Mouse (Mus musculus): ENCODE data around the gene Nxpe5. TPM values are rescaled to one million over a fixed set of nuclear protein-coding genes. Genes with fewer than 3 reads are reported as not detected.

The Nxpe5 gene
- polyA plus RNA-seq, 1 experiment from 2014 or later = not detected

DNA sequence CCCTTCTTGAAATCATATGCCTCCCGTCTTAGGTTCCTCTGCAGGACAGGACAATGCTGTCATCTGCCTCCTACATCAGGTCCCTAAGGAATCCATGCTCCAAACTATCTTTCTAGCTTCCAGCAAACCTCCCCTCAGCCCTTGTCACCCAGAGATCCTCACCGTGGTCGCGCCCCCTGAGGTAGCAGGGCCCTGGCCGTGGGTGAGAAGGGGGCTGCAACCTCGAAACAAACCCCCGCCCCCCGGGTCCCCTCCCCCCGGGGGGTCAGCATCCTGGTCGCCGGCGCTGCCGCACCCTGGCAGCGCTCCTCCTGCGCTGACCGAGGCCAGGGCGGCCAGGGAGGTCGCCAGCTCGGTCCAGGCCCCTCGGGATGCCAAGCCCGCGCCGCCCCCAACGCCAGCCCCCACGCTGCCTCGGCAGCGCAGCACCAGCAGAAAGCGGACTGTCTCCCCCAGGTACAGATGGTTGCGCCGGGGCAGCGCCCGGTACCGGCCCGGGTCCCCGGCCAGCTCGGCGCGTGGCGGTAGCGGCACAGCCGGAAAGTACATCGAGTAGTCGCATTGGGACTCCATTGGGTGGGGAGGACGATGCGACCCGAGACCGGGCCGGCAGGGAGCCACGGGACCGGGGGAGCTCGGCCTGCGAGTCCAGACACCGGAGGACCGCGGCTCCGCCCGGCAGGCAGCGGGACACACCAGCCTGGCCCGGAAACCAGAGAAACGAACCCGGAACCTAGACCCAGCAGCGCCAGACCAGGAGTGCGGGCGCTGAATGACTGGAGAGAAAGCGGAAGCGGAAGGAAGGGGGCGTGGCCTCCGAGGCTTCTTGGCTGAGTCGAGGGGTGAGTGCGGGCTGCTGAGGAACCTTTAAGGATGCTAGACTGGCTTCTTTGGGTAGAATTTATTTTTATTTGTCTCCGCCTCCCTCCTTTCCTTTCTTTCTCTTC, 37.8 kb downstream of the Nxpe5 start, which contains the start of gene BC037034:
Gene BC037034, minus strand, starts transcription at position 774 of the 947 bp plus-strand sequence.
- ATAC-seq (ENCODE audit: low FRiP score) = peak; percentile 91
- Histone ChIP-seq H3K9ac (replicated peaks) (peak within 1 kb of the TSS; percentile 97), H3K4me3 (replicated peaks) (peak within 1 kb of the TSS; percentile 91), H3K9me3 (replicated peaks) (no peaks in the 10 kb centered on the region), H3K27me3 (replicated peaks) (no peaks in the 10 kb centered on the region), H3K27ac (replicated peaks) (peak within 1 kb of the TSS; percentile 84), H3K36me3 (peaks cover 55% of the 10 kb centered on the region), H3K4me1 (peaks cover 43% of the 10 kb centered on the region), H3K4me2 (peak within 1 kb of the TSS; percentile 91)
- WGBS = under 1% methylated on average over 63 of the region's 71 CpGs

GRCm38 (mm10) chr5:138264207-138264578, 38.5 kb downstream of the Nxpe5 start:
- 12% methylated on average over 6 of the region's 6 CpGs for WGBS
- H3K9me3 ChIP-seq (replicated peaks) = no peaks in the 10 kb centered on the region
- peak overlapping the region; percentile 91 for H3K4me3 ChIP-seq (replicated peaks)
- peak overlapping the region; percentile 84 for H3K27ac ChIP-seq (replicated peaks)
- ATAC-seq (ENCODE audit: low FRiP score) = peak; percentile 22; the same call in 1 of the 2 replicates
- H3K4me1 ChIP-seq = peaks cover 43% of the 10 kb centered on the region
- peak overlapping the region; percentile 97 for H3K9ac ChIP-seq (replicated peaks)
- peak overlapping the region; percentile 91 for H3K4me2 ChIP-seq
- no peaks in the 10 kb centered on the region for H3K27me3 ChIP-seq (replicated peaks)
- peaks cover 48% of the 10 kb centered on the region for H3K36me3 ChIP-seq

DNA sequence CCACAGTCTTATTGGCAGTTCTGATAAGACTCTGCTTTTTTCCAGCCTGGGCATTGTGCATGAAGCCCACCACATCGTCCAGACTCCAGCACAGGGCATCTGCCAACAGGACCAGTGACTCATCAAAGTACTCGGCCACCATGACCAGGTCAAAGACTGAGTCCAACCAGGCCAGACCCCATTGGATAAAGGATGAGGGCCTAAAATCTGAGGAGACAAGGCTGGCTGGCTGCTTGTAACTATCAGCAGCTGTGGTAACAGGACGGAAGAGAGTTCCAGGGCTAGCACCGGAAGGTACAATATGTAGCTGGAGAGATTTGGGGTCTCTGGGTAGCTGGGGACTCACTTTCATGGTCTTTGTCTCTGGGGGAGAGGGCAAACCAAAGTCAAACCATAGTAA, 40.0 kb downstream of the Nxpe5 start:
- no peak overlapping the region for H3K4me3 ChIP-seq (replicated peaks)
- H3K4me1 ChIP-seq = peaks cover 33% of the 10 kb centered on the region
- H3K9ac ChIP-seq (replicated peaks) = no peak overlapping the region
- ATAC-seq (ENCODE audit: low FRiP score) = no peak
- no peak overlapping the region for H3K27ac ChIP-seq (replicated peaks)
- WGBS = 97% methylated on average over 4 of the region's 4 CpGs
- no peaks in the 10 kb centered on the region for H3K9me3 ChIP-seq (replicated peaks)
- H3K36me3 ChIP-seq = peaks cover 34% of the 10 kb centered on the region
- no peak overlapping the region for H3K4me2 ChIP-seq
- H3K27me3 ChIP-seq (replicated peaks) = no peaks in the 10 kb centered on the region

DNA sequence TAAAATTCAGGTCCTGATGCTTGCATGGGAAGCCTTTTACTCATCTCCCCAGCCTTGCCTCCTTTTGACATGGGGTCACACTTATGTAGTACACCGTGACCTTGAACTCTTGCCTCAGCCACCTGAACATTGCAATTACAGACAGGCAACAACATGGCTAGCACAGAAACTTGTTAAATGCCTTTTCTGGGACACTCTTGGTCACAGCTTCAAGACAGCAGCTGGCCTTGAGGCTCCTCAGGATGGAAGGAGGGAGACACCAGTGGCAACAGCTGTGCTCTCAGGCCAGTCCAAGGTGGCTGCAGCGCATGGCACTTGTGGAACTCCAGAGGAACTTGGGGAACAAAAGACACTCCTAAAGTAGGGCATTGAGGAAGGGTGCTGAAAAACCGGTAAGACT, 41.4 kb downstream of the Nxpe5 start:
- 87% methylated on average over 3 of the region's 3 CpGs for WGBS
- H3K9me3 ChIP-seq (replicated peaks) = no peaks in the 10 kb centered on the region
- H3K36me3 ChIP-seq = peaks cover 20% of the 10 kb centered on the region
- no peaks in the 10 kb centered on the region for H3K27me3 ChIP-seq (replicated peaks)
- H3K4me2 ChIP-seq = no peak overlapping the region
- H3K9ac ChIP-seq (replicated peaks) = no peak overlapping the region
- H3K4me3 ChIP-seq (replicated peaks) = no peak overlapping the region
- H3K4me1 ChIP-seq = peaks cover 26% of the 10 kb centered on the region
- no peak overlapping the region for H3K27ac ChIP-seq (replicated peaks)
- no peak for ATAC-seq (ENCODE audit: low FRiP score)

DNA sequence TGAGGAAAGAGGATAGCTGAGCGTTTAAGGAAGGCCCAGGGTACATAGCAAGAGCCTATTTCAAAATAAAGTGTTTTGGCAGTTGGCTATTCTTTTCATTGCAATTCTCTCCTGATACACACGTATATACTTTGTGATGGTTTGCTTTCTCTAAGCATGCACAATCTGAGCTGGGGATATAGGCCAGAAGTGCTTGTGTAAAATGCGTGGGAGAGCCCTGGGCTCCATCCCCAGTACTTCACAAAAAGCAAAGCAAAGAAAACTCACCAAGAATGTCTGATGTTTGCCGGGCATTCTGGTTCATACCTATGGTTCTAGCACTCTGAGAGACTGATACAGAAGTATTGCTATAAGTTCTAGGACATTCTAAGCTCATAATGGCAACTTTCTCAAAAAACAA, 43.3 kb downstream of the Nxpe5 start:
- Histone ChIP-seq H3K36me3 (peaks cover 19% of the 10 kb centered on the region), H3K9ac (replicated peaks) (no peak overlapping the region), H3K4me1 (peaks cover 25% of the 10 kb centered on the region), H3K9me3 (replicated peaks) (no peaks in the 10 kb centered on the region), H3K27ac (replicated peaks) (no peak overlapping the region), H3K4me2 (no peak overlapping the region), H3K4me3 (replicated peaks) (no peak overlapping the region), H3K27me3 (replicated peaks) (no peaks in the 10 kb centered on the region)
- 84% methylated on average over 4 of the region's 4 CpGs for WGBS
- ATAC-seq (ENCODE audit: low FRiP score) = no peak

DNA sequence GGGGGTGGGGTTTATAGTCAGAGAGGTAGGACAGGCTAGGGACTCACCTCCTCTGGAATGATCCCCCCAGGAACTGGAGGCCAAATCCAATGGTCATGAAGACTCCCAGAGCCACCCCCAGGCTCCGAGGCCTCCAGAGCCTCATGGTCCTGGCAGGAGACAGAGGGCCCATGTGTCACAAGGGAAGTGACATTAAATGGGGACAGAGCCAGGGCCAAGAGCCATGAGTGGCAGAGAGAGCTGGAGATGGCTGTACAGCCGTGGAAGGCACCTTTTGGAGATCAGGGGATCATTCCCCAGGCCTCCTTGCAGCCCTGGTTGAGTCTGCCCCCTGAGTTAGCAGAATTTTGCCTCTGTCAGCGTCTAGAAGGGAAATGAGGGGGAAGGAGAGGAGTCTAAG, 45.5 kb downstream of the Nxpe5 start:
- ATAC-seq (ENCODE audit: low FRiP score) = no peak
- Histone ChIP-seq H3K9ac (replicated peaks) (no peak overlapping the region), H3K4me1 (peaks cover 27% of the 10 kb centered on the region), H3K4me2 (no peak overlapping the region), H3K9me3 (replicated peaks) (no peaks in the 10 kb centered on the region), H3K27me3 (replicated peaks) (no peaks in the 10 kb centered on the region), H3K36me3 (peaks cover 17% of the 10 kb centered on the region), H3K27ac (replicated peaks) (no peak overlapping the region), H3K4me3 (replicated peaks) (no peak overlapping the region)
- WGBS = 55% methylated on average over 3 of the region's 3 CpGs

GRCm38 (mm10) chr5:138272409-138272923, 46.8 kb downstream of the Nxpe5 start, which contains the start of gene Gal3st4:
TSS of gene Gal3st4 (minus strand) at chr5:138272840.
- Histone ChIP-seq H3K9ac (replicated peaks) (no peak within 1 kb of the TSS; the same call in 1 of the 2 replicates), H3K4me2 (peak within 1 kb of the TSS; percentile 22), H3K4me1 (peaks cover 39% of the 10 kb centered on the region), H3K9me3 (replicated peaks) (no peaks in the 10 kb centered on the region), H3K27me3 (replicated peaks) (no peaks in the 10 kb centered on the region), H3K36me3 (peaks cover 15% of the 10 kb centered on the region), H3K4me3 (replicated peaks) (peak within 1 kb of the TSS; percentile 0; the same call in 1 of the 2 replicates), H3K27ac (replicated peaks) (peak within 1 kb of the TSS; percentile 1; the same call in 1 of the 2 replicates)
- WGBS = 2% methylated on average over 12 of the region's 12 CpGs
- ATAC-seq (ENCODE audit: low FRiP score) = no peak

- Histone ChIP-seq H3K9ac (replicated peaks) (no peak overlapping the region), H3K9me3 (replicated peaks) (no peaks in the 10 kb centered on the region), H3K27ac (replicated peaks) (no peak overlapping the region), H3K4me3 (replicated peaks) (no peak overlapping the region), H3K36me3 (peaks cover 12% of the 10 kb centered on the region), H3K4me1 (peaks cover 56% of the 10 kb centered on the region), H3K27me3 (replicated peaks) (no peaks in the 10 kb centered on the region), H3K4me2 (no peak overlapping the region)
- no peak for ATAC-seq (ENCODE audit: low FRiP score)
- 60% methylated on average over 8 of the region's 8 CpGs for WGBS
Measured at GRCm38 (mm10) chr5:138274186-138274585, 48.5 kb downstream of the Nxpe5 start.

GRCm38 (mm10) chr5:138275216-138276050, 49.7 kb downstream of the Nxpe5 start:
- Histone ChIP-seq H3K4me1 (peaks cover 60% of the 10 kb centered on the region), H3K27me3 (replicated peaks) (no peaks in the 10 kb centered on the region), H3K4me3 (replicated peaks) (peak overlapping the region; percentile 35), H3K9me3 (replicated peaks) (no peaks in the 10 kb centered on the region), H3K36me3 (peaks cover 12% of the 10 kb centered on the region), H3K27ac (replicated peaks) (no peak overlapping the region), H3K9ac (replicated peaks) (peak overlapping the region; percentile 46), H3K4me2 (peak overlapping the region; percentile 59)
- no peak for ATAC-seq (ENCODE audit: low FRiP score)
- 11% methylated on average over 41 of the region's 41 CpGs for WGBS

DNA sequence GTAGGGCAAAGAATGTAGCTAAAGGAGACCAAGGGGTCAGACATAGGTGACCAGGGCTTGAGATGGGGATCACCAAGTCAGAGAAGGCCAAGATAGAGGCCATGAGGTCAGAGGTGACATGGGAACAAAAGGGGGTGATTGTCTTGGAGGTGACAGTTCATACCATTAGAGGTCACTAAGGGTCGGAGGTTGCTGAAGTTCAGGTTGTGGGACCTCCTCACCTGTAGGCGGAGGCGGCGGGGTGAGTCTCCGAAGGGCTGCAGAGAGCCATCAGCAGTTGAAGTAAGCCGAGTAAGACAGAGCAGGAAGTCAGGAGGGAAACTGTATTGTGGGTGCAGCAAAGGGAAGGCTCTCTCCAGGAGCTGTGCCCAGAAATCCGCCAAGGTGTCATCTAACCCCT, 52.3 kb downstream of the Nxpe5 start:
- peak overlapping the region; percentile 61 for H3K4me3 ChIP-seq (replicated peaks)
- no peaks in the 10 kb centered on the region for H3K27me3 ChIP-seq (replicated peaks)
- H3K36me3 ChIP-seq = peaks cover 12% of the 10 kb centered on the region
- no peaks in the 10 kb centered on the region for H3K9me3 ChIP-seq (replicated peaks)
- H3K4me2 ChIP-seq = peak overlapping the region; percentile 78
- WGBS = 90% methylated on average over 7 of the region's 7 CpGs
- peaks cover 56% of the 10 kb centered on the region for H3K4me1 ChIP-seq
- no peak for ATAC-seq (ENCODE audit: low FRiP score)
- H3K9ac ChIP-seq (replicated peaks) = no peak overlapping the region
- no peak overlapping the region for H3K27ac ChIP-seq (replicated peaks)

All from neural tube, embryonic 15.5 days (tissue).